Mouse (Mus musculus): ENCODE data around the gene Ckb. TPM values are rescaled to one million over a fixed set of nuclear protein-coding genes. Genes with fewer than 3 reads are reported as not detected.
A peak's percentile ranks its signal among the peaks of the same experiment; 100 is the strongest.

Gene Ckb
- total RNA-seq, 2 experiments from 2014 or later, result 19.8 to 32.6 TPM

DNA sequence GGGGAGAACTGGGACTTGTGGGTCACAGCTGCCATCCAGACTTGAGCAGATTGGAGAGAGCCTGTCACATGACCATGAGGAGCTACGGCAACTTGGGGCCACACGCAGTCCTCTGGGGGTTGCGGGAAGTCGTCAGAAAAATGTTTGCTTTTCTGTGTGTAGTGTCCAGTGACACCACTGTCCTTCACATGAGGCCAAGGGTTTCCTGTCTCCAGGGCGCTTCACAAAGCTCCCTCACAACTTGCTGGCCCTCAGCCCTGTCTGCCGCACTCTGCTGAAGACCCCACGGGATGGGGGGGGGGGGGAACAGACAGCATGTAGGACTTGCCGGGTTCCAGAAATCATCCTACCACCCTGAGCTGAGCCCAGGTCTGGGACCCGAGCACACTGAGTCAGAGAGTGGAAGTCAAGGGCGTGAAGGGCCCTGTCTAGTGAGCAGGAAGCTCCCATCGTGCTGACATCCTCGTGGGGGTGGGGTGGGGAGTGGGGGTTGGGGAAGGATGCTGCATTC lies 22.2 kb upstream of the Ckb start:
- no peak for DNase-seq
- intact Hi-C loops (cut with DNase I; ENCODE audit: low total_unique reads), result no loop called here

DNA sequence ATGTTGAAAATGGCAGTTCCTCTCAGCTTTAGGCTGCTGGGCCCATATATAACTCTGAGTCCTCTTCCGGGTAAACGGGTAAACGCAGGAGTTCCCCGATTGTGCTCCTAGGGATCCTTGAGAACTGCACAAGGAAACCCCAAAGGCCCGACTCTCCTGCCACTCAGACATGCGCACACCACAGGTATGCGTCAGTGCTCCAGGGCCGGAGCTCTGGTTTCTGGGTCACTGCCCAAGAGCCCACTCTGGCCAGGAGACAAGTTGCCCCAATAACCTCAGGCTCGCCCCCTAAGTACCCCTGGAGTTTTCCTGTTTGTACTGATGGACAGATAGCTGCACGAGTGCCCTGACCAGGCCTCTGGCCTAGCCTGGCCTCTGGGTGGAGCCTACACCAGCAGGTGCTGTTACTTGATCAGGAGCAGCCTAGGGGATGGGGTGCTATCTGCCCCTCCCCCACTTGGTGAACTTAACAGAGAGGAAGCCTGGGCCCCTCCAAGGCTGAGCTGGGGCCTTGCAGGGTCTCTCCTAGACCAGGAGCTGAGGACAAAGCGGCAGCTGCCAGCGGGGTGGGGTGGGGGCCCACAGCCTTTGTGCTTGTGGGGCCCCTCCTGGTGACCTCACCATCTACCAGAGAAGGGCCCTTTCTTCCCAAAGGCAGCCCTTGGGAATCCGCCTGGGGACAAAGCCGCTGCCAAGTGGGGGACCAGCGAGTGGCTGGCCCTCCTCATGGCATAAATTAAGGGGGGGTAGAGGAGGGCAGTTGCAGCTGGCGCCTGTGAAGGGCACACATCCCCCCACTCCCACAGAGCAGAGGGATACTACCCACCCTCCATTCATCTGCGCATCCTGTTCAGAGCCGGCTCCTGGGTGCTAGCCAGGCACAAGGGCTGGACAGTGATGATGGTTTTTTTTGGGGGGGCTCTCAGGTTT lies 21.5 kb upstream of the Ckb start:
- no peak for DNase-seq
- intact Hi-C loops (cut with DNase I; ENCODE audit: low total_unique reads), result no loop called here

GRCm38 (mm10) chr12:111692899-111693298 lies 20.8 kb upstream of the Ckb start:
- intact Hi-C loops (cut with DNase I; ENCODE audit: low total_unique reads), result no loop called here

DNA sequence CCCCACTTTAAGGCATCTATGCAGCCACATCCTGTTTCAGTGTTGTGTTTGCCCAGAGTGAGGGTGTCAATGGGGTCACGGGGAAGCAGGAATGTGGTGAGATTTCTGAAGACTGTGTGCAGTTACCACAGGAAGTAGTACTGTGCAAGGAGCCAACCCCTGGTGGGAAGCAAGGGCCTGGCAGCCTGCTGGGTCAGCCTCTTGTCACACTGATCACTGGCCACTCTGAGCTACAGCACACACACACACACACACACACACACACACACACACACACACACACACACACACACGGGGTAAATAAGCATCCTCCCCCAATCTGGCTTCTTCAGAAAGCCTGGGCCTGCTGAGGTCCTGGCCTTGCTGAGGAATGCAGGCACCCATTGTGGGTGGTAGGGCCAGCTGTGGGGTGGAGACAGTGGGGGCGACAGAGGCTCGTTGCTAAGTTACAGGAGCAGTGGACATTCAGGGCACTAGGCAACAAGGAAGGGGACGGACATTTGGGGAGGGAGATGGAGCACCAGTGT lies 19.3 kb upstream of the Ckb start:
- DNase-seq, result peak; percentile 59
- intact Hi-C loops (cut with DNase I; ENCODE audit: low total_unique reads), result no loop called here

More at GRCm38 (mm10) chr12:111692899-111693298, 20.8 kb upstream of the Ckb start:
- DNase-seq, result no peak

GRCm38 (mm10) chr12:111689426-111689825 lies 17.3 kb upstream of the Ckb start:
- intact Hi-C loops (cut with DNase I; ENCODE audit: low total_unique reads), result no loop called here
- DNase-seq, result no peak

- intact Hi-C loops (cut with DNase I; ENCODE audit: low total_unique reads), result no loop called here
- DNase-seq, result no peak
Observed at GRCm38 (mm10) chr12:111688069-111688428, 15.9 kb upstream of the Ckb start.

GRCm38 (mm10) chr12:111687350-111688068 lies 15.4 kb upstream of the Ckb start:
- peak; percentile 86 for DNase-seq
- intact Hi-C loops (cut with DNase I; ENCODE audit: low total_unique reads), result no loop called here

DNA sequence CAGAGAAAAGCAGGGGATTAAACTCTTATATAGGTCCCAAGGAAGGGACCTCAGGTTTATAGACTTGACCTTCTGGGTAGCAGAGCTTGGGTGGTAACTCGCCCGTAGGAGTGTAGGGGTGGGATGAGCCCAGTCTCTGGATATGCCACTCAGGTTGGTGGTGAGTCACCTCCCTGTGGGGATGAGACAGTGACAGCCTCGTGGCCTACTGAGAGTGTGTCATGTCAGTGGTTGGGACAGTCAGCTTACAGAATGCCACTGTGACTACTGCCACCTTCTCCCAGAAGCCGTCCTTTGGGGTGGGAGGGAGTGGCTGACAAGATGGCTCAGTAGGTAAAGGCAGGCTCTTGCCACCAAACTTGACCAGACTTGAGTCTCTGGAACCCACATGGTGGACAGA lies 14.3 kb upstream of the Ckb start:
- intact Hi-C loops (cut with DNase I; ENCODE audit: low total_unique reads), result no loop called here
- no peak for DNase-seq

DNA sequence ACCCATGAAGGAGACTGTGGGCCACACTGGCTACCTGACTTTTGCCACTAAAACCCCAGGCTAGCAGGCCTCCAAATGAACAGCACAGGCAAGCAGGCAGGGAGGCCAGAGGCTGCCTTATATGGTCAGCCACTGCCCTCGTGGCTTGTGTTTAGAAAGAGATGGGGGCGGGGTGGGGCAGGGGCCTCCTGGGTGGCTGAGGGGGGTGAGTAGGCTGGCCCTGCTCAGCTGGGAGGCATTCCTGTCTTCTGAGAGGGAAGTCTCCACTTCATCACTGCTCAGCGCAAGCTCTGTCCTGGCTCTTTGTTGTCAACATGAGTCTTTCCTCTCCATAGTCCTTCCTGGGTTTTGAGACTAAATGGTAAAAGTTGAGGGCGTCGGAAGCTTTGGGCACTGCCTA lies 10.7 kb upstream of the Ckb start:
- intact Hi-C loops (cut with DNase I; ENCODE audit: low total_unique reads), result no loop called here
- DNase-seq, result no peak

DNA sequence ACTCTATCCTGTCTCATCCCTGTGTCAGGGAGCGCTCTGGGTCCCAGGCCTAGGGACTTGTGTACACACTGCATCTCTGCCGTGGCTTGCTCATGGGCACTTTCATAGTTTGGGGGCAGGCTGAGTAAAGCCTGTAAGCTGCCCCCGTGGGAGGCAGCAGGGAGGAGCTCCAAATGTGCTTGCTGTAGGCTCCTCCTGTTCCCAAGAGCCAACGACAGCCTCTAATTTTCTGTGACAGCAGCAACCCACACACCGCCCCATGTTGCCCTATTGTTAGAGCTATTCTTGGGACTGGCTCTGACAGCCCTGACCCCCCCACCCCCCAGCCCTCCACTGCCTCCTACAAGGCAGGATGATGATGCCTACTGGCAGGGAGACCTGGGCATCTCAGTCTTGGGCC lies 9.9 kb upstream of the Ckb start:
- no peak for DNase-seq
- intact Hi-C loops (cut with DNase I; ENCODE audit: low total_unique reads), result no loop called here

DNA sequence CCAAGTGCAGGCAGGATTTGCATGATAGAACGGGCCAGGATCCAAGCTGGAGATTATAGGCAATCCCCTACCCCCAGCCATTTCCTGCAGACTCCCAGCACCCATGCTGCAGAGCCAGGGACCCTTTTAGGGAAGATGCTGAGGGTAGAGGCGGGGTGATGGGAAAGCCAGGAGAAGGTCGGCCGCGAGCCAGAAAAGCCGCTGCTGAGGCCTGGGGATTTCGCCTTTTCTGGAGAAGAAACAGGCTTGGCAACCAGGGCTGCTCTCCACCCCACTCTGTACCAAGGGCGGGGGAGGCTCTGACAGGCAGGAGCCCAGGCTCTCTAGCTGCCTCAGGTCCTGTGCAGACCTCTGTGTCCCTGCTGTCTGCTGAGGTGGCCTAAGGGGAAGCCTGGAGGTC lies 9.2 kb upstream of the Ckb start:
- intact Hi-C loops (cut with DNase I; ENCODE audit: low total_unique reads), result no loop called here
- no peak for DNase-seq

- no peak for DNase-seq
- intact Hi-C loops (cut with DNase I; ENCODE audit: low total_unique reads), result no loop called here
Observed at GRCm38 (mm10) chr12:111680661-111681060, 8.5 kb upstream of the Ckb start.

GRCm38 (mm10) chr12:111678997-111679396 lies 6.9 kb upstream of the Ckb start:
- DNase-seq, result no peak
- intact Hi-C loops (cut with DNase I; ENCODE audit: low total_unique reads), result no loop called here

- intact Hi-C loops (cut with DNase I; ENCODE audit: low total_unique reads), result no loop called here
- no peak for DNase-seq
Observed at GRCm38 (mm10) chr12:111678670-111678933, 6.5 kb upstream of the Ckb start.

- intact Hi-C loops (cut with DNase I; ENCODE audit: low total_unique reads), result no loop called here
- peak; percentile 94 for DNase-seq
Observed at GRCm38 (mm10) chr12:111677882-111678669, 5.9 kb upstream of the Ckb start, which contains the start of gene Trmt61a. Gene Trmt61a, plus strand, starts transcription at chr12:111678105.

GRCm38 (mm10) chr12:111677421-111677820 lies 5.3 kb upstream of the Ckb start:
- peak; percentile 53 for DNase-seq
- intact Hi-C loops (cut with DNase I; ENCODE audit: low total_unique reads), result no loop called here

DNA sequence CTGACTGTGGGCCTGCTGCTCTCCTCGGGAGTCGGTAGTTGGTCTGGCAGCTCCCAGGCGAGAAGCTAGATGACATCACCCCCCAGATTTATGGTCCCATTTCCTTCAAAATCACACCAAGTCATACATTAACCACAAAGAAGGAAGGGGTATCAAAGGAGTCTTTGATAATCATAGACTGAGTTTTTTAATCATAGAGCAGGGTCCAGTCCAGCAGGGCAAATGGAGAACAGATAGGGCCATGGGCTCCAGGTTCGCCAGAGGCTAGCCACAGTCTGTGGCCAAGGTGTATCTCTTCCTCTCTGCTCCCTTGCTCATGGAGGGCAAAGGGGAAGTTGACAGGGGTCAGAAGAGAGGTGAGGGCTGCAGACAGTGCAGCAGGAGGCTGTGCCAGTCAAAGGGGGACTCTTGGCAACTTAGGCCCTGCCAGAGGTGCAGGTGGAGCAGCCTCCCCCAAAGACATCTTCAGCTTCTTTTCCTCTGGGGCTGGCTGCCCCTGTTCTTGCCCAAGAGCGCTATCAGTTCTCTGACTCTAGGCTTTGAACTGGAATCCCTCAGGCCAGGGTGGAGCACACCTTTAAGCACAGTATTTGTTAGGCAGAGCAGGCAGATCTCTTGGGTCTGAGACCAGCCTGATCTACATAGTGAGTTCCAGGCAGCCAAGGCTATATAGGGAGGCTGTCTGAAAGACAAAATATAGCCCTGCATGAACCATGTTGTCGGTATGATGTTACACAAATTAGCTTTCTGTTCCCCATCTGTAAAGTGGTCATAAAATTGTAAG lies 3.9 kb upstream of the Ckb start:
- no peak for DNase-seq
- intact Hi-C loops (cut with DNase I; ENCODE audit: low total_unique reads), result no loop called here

DNA sequence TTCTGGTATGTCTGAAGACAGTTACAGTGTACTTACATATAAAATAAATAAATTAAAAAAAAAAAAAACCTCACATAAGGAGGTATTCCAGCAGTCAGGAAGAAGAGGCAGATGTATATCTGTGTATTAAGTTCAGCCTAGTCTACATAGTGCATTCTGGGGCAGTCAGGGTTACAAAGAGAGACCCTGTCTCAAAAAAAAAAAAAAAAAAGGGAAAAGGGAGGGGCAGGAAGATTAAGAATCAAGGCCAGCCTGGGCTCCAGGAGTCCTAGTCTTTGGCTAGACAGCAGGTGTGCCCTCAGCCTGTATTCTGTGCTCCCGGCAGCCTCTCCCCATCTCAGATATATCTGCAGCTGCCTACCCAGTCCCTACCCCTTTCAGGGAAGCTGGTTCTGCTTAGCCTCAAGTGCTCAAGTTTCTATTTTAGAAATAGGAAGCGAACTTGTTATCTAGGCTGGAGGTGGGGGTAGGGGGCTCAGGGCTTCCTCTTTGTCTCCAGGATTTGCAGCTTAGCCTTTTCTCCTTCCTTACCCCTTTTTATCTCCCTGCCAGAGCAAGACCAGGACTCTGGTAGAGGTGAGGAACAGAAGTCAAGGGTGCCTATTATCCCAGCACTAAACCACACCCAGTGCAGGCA lies 2.8 kb upstream of the Ckb start:
- no peak for DNase-seq
- intact Hi-C loops (cut with DNase I; ENCODE audit: low total_unique reads), result no loop called here

DNA sequence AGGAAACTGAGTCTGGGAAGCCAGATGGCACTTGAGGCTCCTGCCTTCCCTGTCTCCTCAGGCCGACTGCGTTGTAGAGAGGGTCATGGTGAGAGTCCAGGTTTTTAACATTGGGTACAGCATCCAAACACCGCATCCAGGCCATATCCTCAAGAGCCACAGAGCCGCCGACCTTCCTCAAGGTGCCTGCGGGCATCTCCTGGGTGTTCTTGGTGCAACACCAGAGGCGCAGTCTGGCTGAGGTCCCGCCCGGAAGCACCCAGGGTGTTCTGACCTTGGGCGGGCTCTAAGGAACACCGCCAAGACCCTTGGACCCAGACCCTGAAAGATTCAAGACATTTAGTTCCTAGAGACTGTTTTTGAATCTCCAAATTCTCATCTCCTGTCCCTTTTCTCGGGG lies 443 bp upstream of the Ckb start:
- intact Hi-C loops (cut with DNase I; ENCODE audit: low total_unique reads), result no loop called here
- no peak for DNase-seq
